Mouse (Mus musculus) left cerebral cortex, postnatal 4 days (tissue): ENCODE data around the gene Tom1l1. TPM values are rescaled to one million over a fixed set of nuclear protein-coding genes. Genes with fewer than 3 reads are reported as not detected.
"Not testable (repeated sequence)": the region's sequence is repeated elsewhere in the genome, so short reads cannot be mapped to it uniquely, and the experiment has no call there.

Experiments
- DNase-seq: peaks from one replicate; pipeline ENCODE4 v3.0.0-alpha.2; 2022
- intact Hi-C: fragments of 180-260 bp; cut with DNase I; formaldehyde crosslinking; loops from one replicate; pipeline ENCODE4 v1.15.1; 2025
- total RNA-seq, 2 experiments: library from RNA; stranded (reverse); gene quantifications; 2 replicates each; pipeline ENCODE4 v1.2.3; 2021

Gene Tom1l1
- 10 to 100 TPM; 15.1 to 15.8 TPM for total RNA-seq

- DNase-seq = peak; percentile 82
- intact Hi-C loops = no loop called here
Measured at GRCm38 (mm10) chr11:90687460-90688416, at the start of gene Tom1l1. Gene Tom1l1, minus strand, starts transcription at chr11:90688366.

GRCm38 (mm10) chr11:90733575-90733974 is 45.4 kb upstream of the Tom1l1 start:
- intact Hi-C loops = no loop called here

GRCm38 (mm10) chr11:90727354-90728125 is 39.4 kb upstream of the Tom1l1 start:
- intact Hi-C loops = no loop called here
- DNase-seq = no peak

More at GRCm38 (mm10) chr11:90733575-90733974, 45.4 kb upstream of the Tom1l1 start:
- DNase-seq = no peak

DNA sequence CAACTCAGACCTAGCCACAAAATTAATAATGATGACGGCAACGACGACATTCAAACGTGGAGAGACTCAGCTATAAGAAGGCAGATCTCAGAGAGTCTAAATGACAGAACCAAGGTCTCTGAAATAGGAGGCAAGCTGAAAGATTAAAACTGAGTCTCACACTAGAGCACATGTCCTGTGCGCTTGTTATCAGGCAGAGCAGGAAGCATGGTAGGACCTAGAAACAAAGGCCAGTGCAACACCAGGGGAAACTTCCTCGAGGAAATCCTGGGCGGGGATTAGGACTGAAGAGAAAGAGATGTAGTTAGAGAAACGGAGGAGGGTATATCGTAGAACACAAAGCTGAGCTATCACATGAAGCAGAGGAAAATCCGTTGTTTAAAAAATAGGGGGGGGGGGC is 38.6 kb upstream of the Tom1l1 start:
- intact Hi-C loops = no loop called here
- DNase-seq = no peak

DNA sequence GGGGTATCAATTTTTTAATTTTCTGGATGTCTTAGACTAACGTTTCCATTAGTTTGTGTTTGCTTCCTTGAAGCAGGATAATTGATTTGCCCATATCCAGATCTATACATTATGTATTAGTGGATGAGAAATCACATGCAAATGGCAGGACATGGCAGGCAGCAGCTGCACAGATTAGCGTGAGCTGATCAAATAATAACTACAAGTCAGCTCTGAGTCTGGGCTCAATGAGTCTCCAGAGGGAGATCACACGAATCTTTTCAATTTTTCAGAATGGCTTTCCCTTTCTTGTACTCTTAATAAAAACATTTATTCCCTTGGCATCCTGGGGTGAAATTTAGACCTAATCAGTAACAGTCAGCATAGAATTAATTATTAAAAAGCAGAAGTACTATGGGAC is 34.1 kb upstream of the Tom1l1 start:
- DNase-seq = no peak
- intact Hi-C loops = no loop called here

- intact Hi-C loops = no loop called here
- no peak for DNase-seq
Measured at GRCm38 (mm10) chr11:90717719-90718118, 29.6 kb upstream of the Tom1l1 start.

DNA sequence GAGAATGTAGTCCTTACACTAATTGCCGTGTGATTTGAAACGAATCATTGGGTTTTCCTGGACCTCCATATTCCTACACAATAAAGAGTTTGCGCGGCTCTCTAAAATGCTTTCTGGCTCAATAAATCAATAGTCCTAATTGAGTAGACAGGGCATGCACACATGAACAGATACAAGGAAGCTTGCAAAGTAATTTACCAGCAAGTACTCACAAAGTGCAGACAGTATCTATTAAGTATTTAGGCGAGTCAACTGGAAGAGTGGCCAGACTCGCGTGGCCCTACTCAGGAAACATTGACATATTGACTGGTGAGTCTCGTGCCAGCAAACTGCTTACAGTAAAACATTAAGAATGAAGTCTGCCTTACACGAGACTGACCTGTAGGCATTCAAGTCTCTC is 23.4 kb upstream of the Tom1l1 start:
- intact Hi-C loops = no loop called here
- DNase-seq = no peak

DNA sequence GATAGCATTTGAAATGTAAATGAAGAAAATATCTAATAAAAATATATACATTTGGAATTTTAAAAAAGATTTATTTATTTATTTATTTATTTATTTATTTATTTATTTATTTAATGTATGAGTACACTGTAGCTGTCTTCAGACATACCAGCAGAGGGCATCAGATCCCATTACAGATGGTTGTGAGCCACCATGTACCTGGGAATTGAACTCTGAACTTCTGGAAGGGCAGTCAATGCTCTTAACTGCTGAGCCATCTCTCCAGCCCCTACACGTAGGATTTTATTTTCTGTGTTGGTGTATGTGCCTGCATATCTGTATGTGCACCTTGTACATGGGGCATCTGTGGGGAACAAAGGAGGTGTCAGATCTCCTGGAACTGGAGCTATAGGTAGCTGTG is 19.0 kb upstream of the Tom1l1 start:
- intact Hi-C loops, DNase-seq: not testable (repeated sequence)

GRCm38 (mm10) chr11:90697480-90698240 is 9.5 kb upstream of the Tom1l1 start:
- intact Hi-C loops = no loop called here
- DNase-seq = peak; percentile 85

- no peak for DNase-seq
- intact Hi-C loops = no loop called here
Measured at GRCm38 (mm10) chr11:90695811-90696210, 7.6 kb upstream of the Tom1l1 start.

GRCm38 (mm10) chr11:90694206-90694605 is 6.0 kb upstream of the Tom1l1 start:
- no peak for DNase-seq
- intact Hi-C loops = no loop called here

GRCm38 (mm10) chr11:90690361-90690760 is 2.2 kb upstream of the Tom1l1 start:
- DNase-seq = no peak
- intact Hi-C loops = no loop called here

DNA sequence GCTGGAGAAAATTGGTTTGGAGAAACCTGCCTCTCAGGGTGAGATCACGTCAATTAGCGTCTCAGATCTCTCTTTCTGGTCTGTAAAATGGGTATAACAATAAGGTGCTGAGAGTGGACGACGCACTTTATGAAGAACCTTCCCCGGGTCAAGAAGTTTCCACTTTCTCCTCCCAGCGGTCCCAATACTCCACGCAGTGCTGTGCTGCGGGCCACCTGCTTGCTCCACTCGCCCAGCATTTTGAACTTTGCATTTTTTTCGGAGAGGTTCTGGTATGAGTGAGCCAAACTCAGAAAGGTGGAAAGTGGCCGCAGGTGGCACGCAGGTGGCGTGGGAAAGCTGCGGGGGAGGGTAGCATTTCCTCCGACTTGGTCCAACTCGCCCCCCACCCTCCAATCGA is 1.1 kb downstream of the Tom1l1 start:
- intact Hi-C loops = no loop called here
- no peak for DNase-seq

DNA sequence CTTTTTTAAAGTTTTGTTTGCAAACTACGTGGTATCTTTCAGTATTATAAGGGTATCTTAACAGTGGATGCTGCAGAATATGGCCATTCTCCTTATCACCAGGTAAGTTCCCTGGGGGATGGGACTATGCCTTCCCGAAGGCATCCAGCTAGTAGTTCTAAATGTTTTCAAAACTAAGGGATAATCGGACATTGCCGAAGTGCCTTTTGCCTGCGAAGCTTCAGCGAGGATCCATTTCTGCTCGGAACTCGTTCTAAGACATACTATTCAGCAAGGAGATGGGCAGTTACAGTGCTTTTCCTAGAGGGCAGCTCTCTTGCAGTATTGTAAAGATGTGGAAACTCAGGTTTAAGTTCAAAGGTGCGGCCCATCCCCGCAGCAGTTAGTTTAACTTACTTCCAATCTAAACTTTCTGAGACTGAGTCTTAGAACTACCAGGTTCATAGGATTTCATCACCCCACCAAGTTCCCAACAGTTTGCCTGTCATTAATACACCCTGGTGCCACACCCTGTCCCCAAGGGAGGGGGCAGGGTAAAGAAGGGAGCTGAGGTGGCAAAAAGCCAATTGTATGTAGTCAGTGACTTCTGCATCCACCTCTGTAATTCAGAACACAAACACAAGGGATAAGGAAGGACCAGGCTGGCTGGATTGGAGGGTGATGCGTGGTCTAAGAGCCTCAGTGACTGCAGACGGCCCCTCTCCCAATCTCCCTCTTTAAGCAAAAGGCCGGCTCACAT is 1.7 kb downstream of the Tom1l1 start:
- DNase-seq = no peak
- intact Hi-C loops = no loop called here

- intact Hi-C loops = no loop called here
- no peak for DNase-seq
Measured at GRCm38 (mm10) chr11:90685196-90685595, 3.0 kb downstream of the Tom1l1 start.

- intact Hi-C loops = no loop called here
- no peak for DNase-seq
Measured at GRCm38 (mm10) chr11:90684765-90685164, 3.4 kb downstream of the Tom1l1 start.

DNA sequence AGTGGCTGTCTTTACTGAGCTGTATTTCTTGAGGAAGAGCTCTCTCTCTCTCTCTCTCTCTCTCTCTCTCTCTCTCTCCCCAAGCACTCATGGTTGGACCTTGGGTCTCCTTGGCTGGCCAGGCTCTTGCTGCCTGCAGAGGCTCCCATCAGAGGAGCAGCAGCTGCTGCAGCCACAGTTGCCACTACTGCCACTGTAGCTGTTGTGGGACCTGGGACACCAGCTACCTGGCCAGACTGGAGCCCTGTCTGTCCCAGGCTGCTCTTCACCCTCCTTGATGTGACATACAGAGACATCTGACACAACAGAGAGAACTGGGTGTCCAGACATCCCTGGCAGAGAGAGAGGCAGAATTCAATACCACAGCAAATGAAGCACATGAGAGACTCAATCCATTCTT is 7.0 kb downstream of the Tom1l1 start:
- intact Hi-C loops = no loop called here
- no peak for DNase-seq

GRCm38 (mm10) chr11:90678582-90678981 is 9.6 kb downstream of the Tom1l1 start:
- intact Hi-C loops = no loop called here
- DNase-seq = no peak

GRCm38 (mm10) chr11:90677771-90678288 is 10.3 kb downstream of the Tom1l1 start:
- intact Hi-C loops = no loop called here
- DNase-seq = no peak

GRCm38 (mm10) chr11:90677027-90677426 is 11.1 kb downstream of the Tom1l1 start:
- no peak for DNase-seq
- intact Hi-C loops = no loop called here
